Mouse (Mus musculus) MEL (cell line): ENCODE data around the gene Paics.

Source experiments
- CTCF ChIP-seq, 3 experiments: IDR thresholded peaks in 2 of 3; conservative IDR thresholded peaks in 1 of 3; 2 replicates each; pipeline ENCODE4 v1.5.1; 2011 to 2012; ENCODE audit warnings: low read length in 3 of 3, low read depth in 2 of 3, mild to moderate bottlenecking in 2 of 3, improper control_type of control experiment in 1 of 3, inconsistent platforms in 1 of 3, mixed read lengths in 1 of 3, moderate library complexity in 1 of 3; ENCODE audit not compliant: control insufficient read depth in 1 of 3, insufficient read depth in 1 of 3, poor library complexity in 1 of 3, severe bottlenecking in 1 of 3
- E2F4 ChIP-seq: IDR thresholded peaks from 2 replicates; pipeline ENCODE4 v1.6.1; 2011; ENCODE audit warnings: low read depth, low read length, improper control_type of control experiment, borderline replicate concordance
- JUND ChIP-seq: IDR thresholded peaks from 2 replicates; pipeline ENCODE4 v1.6.1; 2011; ENCODE audit warnings: low read depth, mild to moderate bottlenecking, improper control_type of control experiment, low read length
- KAT2A ChIP-seq: conservative IDR thresholded peaks from 2 replicates; pipeline ENCODE4 v1.6.1; 2012; ENCODE audit warnings: low read depth, low read length, improper control_type of control experiment, inconsistent platforms
- MAX ChIP-seq: IDR thresholded peaks from 2 replicates; pipeline ENCODE4 v1.6.1; 2011; ENCODE audit warnings: low read length, improper control_type of control experiment
- MYB ChIP-seq: IDR thresholded peaks from 2 replicates; pipeline ENCODE4 v1.6.1; 2011; ENCODE audit warnings: mild to moderate bottlenecking, low read depth, low read length, improper control_type of control experiment
- NRF1 ChIP-seq: IDR thresholded peaks from 2 replicates; pipeline ENCODE4 v1.6.1; 2014; ENCODE audit warnings: low read depth, mild to moderate bottlenecking, inconsistent platforms, low read length, improper control_type of control experiment, moderate library complexity; ENCODE audit not compliant: poor library complexity, insufficient read depth, severe bottlenecking
- POLR2A ChIP-seq, 2 experiments: IDR thresholded peaks; 2 replicates each; pipeline ENCODE4 v1.6.1; 2011 to 2012; ENCODE audit warnings: low read length in 2 of 2, mild to moderate bottlenecking in 2 of 2, control low read depth in 1 of 2, improper control_type of control experiment in 1 of 2, low read depth in 1 of 2, moderate library complexity in 1 of 2; ENCODE audit not compliant: control insufficient read depth in 1 of 2, insufficient read depth in 1 of 2, poor library complexity in 1 of 2
- POLR2AphosphoS2 ChIP-seq: IDR thresholded peaks from 2 replicates; pipeline ENCODE4 v1.6.1; 2011; ENCODE audit warnings: low read length, improper control_type of control experiment
- ZC3H11A ChIP-seq: IDR thresholded peaks from 2 replicates; pipeline ENCODE4 v1.6.1; 2012; ENCODE audit warnings: low read depth, mild to moderate bottlenecking, inconsistent platforms, low read length, improper control_type of control experiment

GRCm38 (mm10) chr5:76952112-76953040, 1.3 kb downstream of the Paics start:
- no peak for TF ChIP-seq E2F4
- TF ChIP-seq CTCF (IDR thresholded peaks at IDR 0.05 in 2 of 3, conservative IDR thresholded peaks at IDR 0.05 in 1 of 3; ENCODE audit: control insufficient read depth in 1 of 3, insufficient read depth in 1 of 3, low read depth in 2 of 3, low read length in 3 of 3, poor library complexity in 1 of 3, severe bottlenecking in 1 of 3) = no peak
- no peak for TF ChIP-seq POLR2AphosphoS2
- TF ChIP-seq POLR2A (IDR thresholded peaks at IDR 0.05; ENCODE audit: control insufficient read depth in 1 of 2, insufficient read depth in 1 of 2, low read depth in 1 of 2, low read length in 2 of 2, poor library complexity in 1 of 2) = no peak
- TF ChIP-seq JUND = no peak
- no peak for TF ChIP-seq NRF1
- no peak for TF ChIP-seq ZC3H11A
- TF ChIP-seq MYB = no peak
- no peak for TF ChIP-seq KAT2A
- TF ChIP-seq MAX = 0 out of 2 replicates have a peak, but pooled peaks have one; percentile 17
